Mouse (Mus musculus) forebrain, embryonic 16.5 days (tissue): Measurements from ENCODE around the gene Gm7697. TPM values are rescaled to one million over a fixed set of nuclear protein-coding genes. Genes with fewer than 3 reads are reported as not detected.
A peak's percentile ranks its signal among the peaks of the same experiment; 100 is the strongest.
"Not testable (repeated sequence)": the region's sequence is repeated elsewhere in the genome, so short reads cannot be mapped to it uniquely, and the experiment has no call there.

ENCODE experiments used
- ATAC-seq: fragments of 200-750 bp; cut with Nextera tagmentation; 2 replicates; pipeline ENCODE4 v1.8.0; 2017; ENCODE audit warnings: mild to moderate bottlenecking, moderate library complexity
- H3K27ac ChIP-seq: fragments of 300-500 bp; sonication (generic); 2 replicates; pipeline ENCODE4 v1.5.1; 2014; ENCODE audit warnings: low read length, control low read depth
- H3K27me3 ChIP-seq: fragments of 300-500 bp; sonication (generic); replicated peaks from 2 replicates; pipeline ENCODE4 v1.6.1; 2014; ENCODE audit warnings: low read length; ENCODE audit not compliant: control insufficient read depth, insufficient read depth
- H3K36me3 ChIP-seq: fragments of 300-500 bp; sonication (generic); 2 replicates; pipeline ENCODE4 v1.6.1; 2014; ENCODE audit not compliant: control insufficient read depth, insufficient read depth
- H3K4me1 ChIP-seq: fragments of 300-500 bp; sonication (generic); replicated peaks from 2 replicates; pipeline ENCODE4 v1.6.1; 2014; ENCODE audit warnings: low read length; ENCODE audit not compliant: control insufficient read depth, insufficient read depth
- H3K4me2 ChIP-seq: fragments of 300-500 bp; sonication (generic); 2 replicates; pipeline ENCODE4 v1.6.1; 2014; ENCODE audit warnings: mild to moderate bottlenecking, low read length, control low read depth
- H3K4me3 ChIP-seq: fragments of 300-500 bp; sonication (generic); replicated peaks from 2 replicates; pipeline ENCODE4 v1.5.1; 2014; ENCODE audit warnings: mild to moderate bottlenecking, low read length, control low read depth
- H3K9ac ChIP-seq: fragments of 300-500 bp; sonication (generic); replicated peaks from 2 replicates; pipeline ENCODE4 v1.6.1; 2014; ENCODE audit warnings: low read depth, low read length, control low read depth
- H3K9me3 ChIP-seq: fragments of 300-500 bp; sonication (generic); 2 replicates; pipeline ENCODE4 v1.6.1; 2016; ENCODE audit warnings: low read length; ENCODE audit not compliant: control insufficient read depth
- WGBS: fragments of 180-500 bp; shearing (Covaris S2); extraction: QIAGEN DNeasy Blood & Tissue Kit; methylation state at CpG from one replicate; pipeline ENCODE4 v1.1.7; 2014; 5-methylcytosine and 5-hydroxymethylcytosine counted together
- polyA plus RNA-seq: library from polyadenylated mRNA; unstranded; fragments of >200 nt; fragmentation: Nextera tagmentation; extraction: Ambion mirVana; gene quantifications from 2 replicates; pipeline ENCODE4 v1.2.1, GENCODE M21; 2015

Gm7697 gene
- not detected in 2 replicates for polyA plus RNA-seq

DNA sequence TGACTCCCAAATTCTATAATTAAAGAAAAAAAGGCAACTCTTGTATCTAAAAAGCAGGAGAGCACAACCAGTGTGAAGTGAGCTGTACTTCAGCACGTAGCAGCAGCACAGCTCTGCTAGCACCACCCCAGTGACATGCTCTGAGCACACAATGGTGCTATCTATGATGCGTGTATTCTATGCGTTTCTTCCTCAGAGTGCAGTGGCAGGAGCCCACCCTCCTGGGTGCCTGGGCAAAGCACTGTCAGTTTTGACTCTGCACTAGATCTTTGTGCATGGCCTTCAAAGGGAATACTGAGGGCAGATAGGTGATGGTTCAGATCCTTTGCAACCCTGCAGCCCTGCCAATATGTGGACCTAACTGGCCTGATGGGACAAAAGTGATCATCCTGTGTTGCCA lies at the start of gene Gm7697:
TSS of gene Gm7697 (minus strand) at position 101 of the 400 bp plus-strand sequence.
- H3K27ac ChIP-seq, H3K36me3 ChIP-seq, H3K4me1 ChIP-seq, ATAC-seq, H3K4me2 ChIP-seq, H3K9ac ChIP-seq, H3K9me3 ChIP-seq, H3K27me3 ChIP-seq, H3K4me3 ChIP-seq: not testable (repeated sequence)
- 83% methylated on average over 1 of the region's 3 CpGs for WGBS

DNA sequence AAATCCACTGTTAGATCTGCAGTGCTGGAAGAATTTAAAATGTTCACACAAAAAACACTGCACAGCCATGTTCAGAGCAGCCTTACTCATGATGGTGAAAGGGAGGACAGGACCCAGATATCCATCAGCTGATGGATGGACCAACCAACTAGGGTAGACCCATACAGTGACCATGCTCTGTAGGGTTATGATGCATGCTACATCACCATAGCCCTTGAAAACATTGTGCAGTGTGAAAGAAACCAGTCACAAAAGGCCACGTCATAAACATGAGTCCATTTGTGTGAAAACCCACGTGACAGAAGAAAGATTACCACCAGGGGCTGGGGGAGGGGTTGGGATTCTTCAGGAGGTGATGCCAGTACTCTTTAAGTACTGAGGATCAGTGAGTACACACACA lies 28.5 kb upstream of the Gm7697 start:
- WGBS = 52% methylated on average over 2 of the region's 2 CpGs
- H3K9ac ChIP-seq, H3K4me1 ChIP-seq, H3K27ac ChIP-seq, H3K9me3 ChIP-seq, ATAC-seq, H3K27me3 ChIP-seq, H3K4me2 ChIP-seq, H3K4me3 ChIP-seq, H3K36me3 ChIP-seq: not testable (repeated sequence)

DNA sequence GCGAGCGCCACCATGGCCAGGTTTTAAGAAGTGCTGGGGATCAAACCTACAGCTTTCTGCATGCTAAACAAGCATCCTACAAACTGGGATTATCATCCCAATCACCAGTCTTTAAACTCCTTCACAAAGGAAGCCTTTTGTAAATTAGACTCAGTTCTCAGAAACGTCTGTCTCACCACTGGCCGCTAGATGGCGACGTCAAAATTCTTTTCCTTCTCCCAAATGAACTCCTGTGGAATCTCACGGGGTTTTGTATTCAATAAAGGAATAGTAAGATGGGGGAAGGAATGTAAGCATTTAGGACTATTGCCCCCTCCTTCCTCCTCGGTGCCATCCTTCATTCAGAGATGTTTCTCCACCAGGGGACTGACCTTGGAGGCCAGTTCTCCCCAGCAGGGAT lies 26.8 kb upstream of the Gm7697 start:
- ATAC-seq, H3K27me3 ChIP-seq, H3K9me3 ChIP-seq, H3K4me1 ChIP-seq, H3K9ac ChIP-seq, H3K4me2 ChIP-seq, H3K27ac ChIP-seq, H3K4me3 ChIP-seq, H3K36me3 ChIP-seq: not testable (repeated sequence)
- WGBS = 7% methylated on average over 8 of the region's 8 CpGs

DNA sequence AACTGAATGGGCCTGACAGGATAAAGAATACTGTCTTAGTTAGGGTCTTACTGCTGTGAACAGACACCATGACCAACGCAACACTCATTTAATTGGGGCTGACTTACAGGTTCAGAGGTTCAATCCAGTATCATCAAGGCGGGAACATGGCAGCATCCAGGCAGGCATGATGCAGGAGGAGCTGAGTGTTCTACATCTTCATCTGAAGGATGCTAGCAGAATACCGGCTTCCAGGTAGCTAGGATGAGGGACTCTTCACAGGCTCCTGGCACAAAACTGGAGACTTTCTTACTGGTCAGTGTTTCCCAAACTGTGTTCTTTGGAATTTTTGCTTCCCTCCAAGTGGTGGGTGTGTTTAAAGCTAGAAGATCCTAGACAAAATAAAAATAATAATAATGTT lies 25.3 kb upstream of the Gm7697 start:
- not testable (repeated sequence) for H3K27ac ChIP-seq, H3K9me3 ChIP-seq, ATAC-seq, H3K4me3 ChIP-seq, H3K9ac ChIP-seq, H3K36me3 ChIP-seq, H3K4me2 ChIP-seq, H3K27me3 ChIP-seq, H3K4me1 ChIP-seq
- 95% methylated on average over 3 of the region's 3 CpGs for WGBS

DNA sequence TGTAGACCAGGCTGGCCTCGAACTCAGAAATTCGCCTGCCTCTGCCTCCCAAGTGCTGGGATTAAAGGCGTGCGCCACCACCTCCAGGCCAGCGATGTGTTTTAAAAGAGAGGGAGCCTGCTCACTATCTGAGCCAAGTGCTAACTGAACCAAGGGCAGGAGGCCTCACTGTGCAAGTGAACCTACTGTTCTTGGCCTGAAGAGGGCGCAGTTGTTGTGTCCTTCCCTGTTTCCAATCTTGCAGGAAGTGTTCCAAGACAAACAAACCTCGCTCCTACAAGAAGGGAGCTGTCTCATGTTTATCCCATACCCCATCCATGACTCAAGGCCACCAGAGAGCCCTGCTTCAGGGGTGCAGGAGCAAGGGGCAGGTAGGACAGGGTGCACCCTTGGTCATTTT lies 24.4 kb upstream of the Gm7697 start:
- not testable (repeated sequence) for H3K36me3 ChIP-seq, H3K4me1 ChIP-seq
- WGBS = 73% methylated on average over 7 of the region's 7 CpGs

DNA sequence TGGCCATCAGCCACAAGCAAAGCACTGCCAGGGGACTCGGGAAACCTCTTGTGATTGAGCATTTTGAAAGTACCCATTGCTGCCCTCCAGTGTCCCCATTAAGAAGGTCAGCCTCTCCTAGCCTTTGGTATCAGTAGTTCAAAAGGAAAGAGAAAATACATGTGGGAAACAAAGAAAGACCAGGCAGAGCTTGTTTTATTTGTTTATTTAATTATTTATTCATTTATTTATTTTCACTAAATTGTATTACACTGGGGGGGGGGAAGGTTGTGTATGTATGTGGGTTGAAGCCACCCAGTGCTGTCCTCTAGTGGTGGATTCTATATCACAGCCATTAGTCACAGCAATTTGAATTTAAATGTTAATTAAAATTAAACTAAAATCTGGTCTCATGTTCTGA lies 22.2 kb upstream of the Gm7697 start:
- H3K9ac ChIP-seq, H3K27me3 ChIP-seq, H3K4me2 ChIP-seq, H3K9me3 ChIP-seq, ATAC-seq, H3K36me3 ChIP-seq, H3K4me1 ChIP-seq, H3K27ac ChIP-seq, H3K4me3 ChIP-seq: not testable (repeated sequence)
- 60% methylated on average over 1 of the region's 1 CpGs for WGBS

More for the DNA sequence above, 24.4 kb upstream of the Gm7697 start:
- not testable (repeated sequence) for H3K27ac ChIP-seq, H3K4me3 ChIP-seq, H3K27me3 ChIP-seq, H3K9ac ChIP-seq, H3K4me2 ChIP-seq, H3K9me3 ChIP-seq, ATAC-seq

DNA sequence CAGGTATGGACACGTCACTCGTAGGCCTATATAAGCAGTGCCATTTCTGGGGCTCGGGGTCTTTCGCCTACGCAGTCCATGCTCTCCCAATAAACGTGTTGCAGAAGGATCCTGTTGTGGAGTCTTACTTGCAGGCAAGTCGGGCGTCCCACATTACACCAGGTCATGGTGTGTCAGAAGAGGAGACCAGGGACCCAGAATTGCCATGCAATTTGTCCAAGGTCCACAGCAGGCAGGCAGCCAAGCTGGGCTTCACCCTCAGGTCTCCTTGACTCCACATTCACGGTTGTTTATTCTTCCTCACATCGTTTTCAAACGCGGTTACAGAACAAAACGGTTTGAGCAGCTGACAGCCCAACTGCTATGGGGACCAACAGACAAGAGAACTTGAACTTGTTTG lies 21.7 kb upstream of the Gm7697 start:
- not testable (repeated sequence) for ATAC-seq
- 78% methylated on average over 13 of the region's 13 CpGs for WGBS

DNA sequence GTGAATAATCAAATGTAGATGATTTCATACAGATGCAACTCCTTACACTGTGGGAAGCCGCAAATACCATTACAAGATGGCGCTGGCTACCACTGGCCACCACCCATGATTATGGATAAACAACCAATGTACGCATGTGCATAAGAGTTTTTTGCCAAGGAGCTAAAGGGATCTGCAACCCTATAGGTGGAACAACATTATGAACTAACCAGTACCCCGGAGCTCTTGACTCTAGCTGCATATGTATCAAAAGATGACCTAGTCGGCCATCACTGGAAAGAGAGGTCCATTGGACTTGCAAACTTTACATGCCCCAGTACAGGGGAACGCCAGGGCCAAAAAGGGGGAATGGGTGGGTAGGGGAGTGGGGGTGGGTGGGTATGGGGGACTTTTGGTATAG lies 21.2 kb upstream of the Gm7697 start:
- not testable (repeated sequence) for H3K4me1 ChIP-seq, H3K27me3 ChIP-seq, H3K27ac ChIP-seq, H3K9me3 ChIP-seq, H3K4me2 ChIP-seq, H3K9ac ChIP-seq, H3K36me3 ChIP-seq, H3K4me3 ChIP-seq
- 95% methylated on average over 5 of the region's 6 CpGs for WGBS
- peak; percentile 31; the same call in 1 of the 2 replicates for ATAC-seq

More for the DNA sequence above, 21.7 kb upstream of the Gm7697 start:
- H3K9me3 ChIP-seq, H3K27me3 ChIP-seq, H3K36me3 ChIP-seq, H3K27ac ChIP-seq, H3K4me2 ChIP-seq, H3K4me1 ChIP-seq, H3K4me3 ChIP-seq, H3K9ac ChIP-seq: not testable (repeated sequence)

DNA sequence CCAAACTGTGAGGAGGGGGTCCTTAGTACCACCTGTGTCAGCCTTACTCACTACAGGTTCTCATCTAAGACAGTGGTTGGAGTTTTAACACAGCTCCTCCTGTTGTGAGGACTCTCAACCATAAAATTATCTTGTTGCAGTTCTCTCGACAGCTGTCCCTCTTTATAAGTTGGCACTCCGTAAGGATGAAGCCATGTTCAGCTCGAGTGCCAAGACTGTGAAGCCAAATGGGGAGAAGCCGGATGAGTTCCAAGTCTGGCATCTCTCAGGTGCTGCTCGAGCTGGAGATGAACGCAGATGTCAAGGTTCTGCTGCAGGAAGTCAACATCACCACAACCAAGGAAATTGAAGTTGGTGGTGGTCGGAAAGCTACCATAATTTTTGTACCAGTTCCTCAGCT lies 18.0 kb upstream of the Gm7697 start:
- not testable (repeated sequence) for H3K27ac ChIP-seq, H3K36me3 ChIP-seq, H3K4me3 ChIP-seq, H3K4me2 ChIP-seq, H3K4me1 ChIP-seq, ATAC-seq, H3K27me3 ChIP-seq, H3K9ac ChIP-seq, H3K9me3 ChIP-seq
- WGBS = 71% methylated on average over 6 of the region's 7 CpGs

DNA sequence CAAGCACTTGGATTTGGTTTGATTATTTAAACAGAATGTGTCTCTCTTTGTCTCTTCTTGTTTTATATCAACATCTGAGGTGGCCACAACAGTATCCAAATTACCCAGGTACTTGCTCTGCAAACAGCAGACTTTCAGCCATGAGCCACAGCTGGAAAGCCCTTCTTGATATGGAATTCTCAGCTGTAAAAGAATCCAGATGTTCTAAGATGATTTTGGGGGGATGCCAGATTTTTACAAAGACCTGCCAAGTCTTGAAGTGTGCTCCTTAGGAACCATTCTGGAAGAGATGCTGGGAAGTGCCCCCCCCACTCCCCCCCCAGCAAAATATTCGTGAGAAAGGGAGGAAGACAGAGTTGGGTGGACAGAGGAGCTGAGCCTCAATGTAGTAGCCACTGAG lies 17.6 kb upstream of the Gm7697 start:
- H3K27me3 ChIP-seq, H3K27ac ChIP-seq, ATAC-seq, H3K36me3 ChIP-seq, H3K4me1 ChIP-seq, H3K9ac ChIP-seq, H3K4me2 ChIP-seq, H3K4me3 ChIP-seq, H3K9me3 ChIP-seq: not testable (repeated sequence)
- 67% methylated on average over 1 of the region's 1 CpGs for WGBS
